Mouse (Mus musculus) liver, adult 2 months (tissue): Measurements from ENCODE around the gene Sertad1.

ENCODE experiments used
- CTCF ChIP-seq: fragments of 200-500 bp; IDR thresholded peaks from 2 replicates; pipeline ENCODE4 v1.5.1; 2011; ENCODE audit warnings: low read depth, low read length, control low read depth
- POLR2A ChIP-seq: fragments of 200-500 bp; IDR thresholded peaks from 2 replicates; pipeline ENCODE4 v1.6.1; 2011; ENCODE audit warnings: low read length, control low read depth; ENCODE audit not compliant: insufficient read depth; ENCODE audit errors: extremely low read depth

DNA sequence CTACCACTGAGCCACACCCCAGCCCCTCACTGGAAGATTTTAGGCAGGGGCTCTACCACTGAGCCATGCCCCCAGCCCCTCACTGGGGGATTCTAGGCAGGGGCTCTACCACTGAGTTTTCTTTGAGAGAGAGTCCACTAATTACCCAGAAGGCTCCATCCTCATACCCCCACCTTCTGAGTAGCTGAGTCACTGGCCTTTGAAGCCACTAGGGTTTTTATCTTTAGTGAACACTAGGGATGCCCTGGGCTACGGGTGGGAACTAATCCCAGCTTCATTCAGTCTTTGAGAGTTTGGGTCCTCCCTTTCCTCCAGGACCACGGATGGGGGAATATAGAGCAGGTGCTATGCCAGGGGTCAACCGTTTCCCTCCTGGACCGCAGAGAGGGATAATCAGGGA lies 28.1 kb upstream of the Sertad1 start:
- TF ChIP-seq CTCF: no peak
- no peak for TF ChIP-seq POLR2A
